In genomic region chr13:89597354-89597753, GRCm38 (mm10) we compare ENCODE assay signal across 22 mouse cellular contexts. TPM values are rescaled to one million over a fixed set of nuclear protein-coding genes. Genes with fewer than 3 reads are reported as not detected.
"Had no signal": no experiment of that assay in that cellular context is flagged by ENCODE, and none has a peak within 500 bp of the region (broad histone marks: within the 10 kb centered on the region; RNA-seq: fewer than 3 reads in every experiment).

No protein-coding gene starts in this region.

- H3K4me3 ChIP-seq: liver, embryonic 15.5 days; lung, embryonic 15.5 days; megakaryocyte, embryonic 14.5 days; midbrain, embryonic 13.5 days; midbrain, embryonic 15.5 days; neural tube, embryonic 12.5 days had no signal

- H3K27ac ChIP-seq: liver, embryonic 15.5 days; lung, embryonic 15.5 days; macrophage; midbrain, embryonic 13.5 days; midbrain, embryonic 15.5 days; neural tube, embryonic 12.5 days had no signal

- DNase-seq: liver, postnatal 0 days; lung, adult 2 months; lung, postnatal 14 days; lung, postnatal 36 days; retina, postnatal 1 day; right cerebral cortex, adult 18-20 months; right cerebral cortex, postnatal 14 days; right cerebral cortex, postnatal 4 days; spleen, adult 18-20 months; thymus, adult 18-20 months; thymus, postnatal 14 days; thymus, postnatal 36 days had no signal

RNA-seq across cellular contexts. Expression of gene Hapln1, which starts 57.8 kb away (rescaled TPM):
- total RNA-seq: megakaryocyte progenitor cell, adult 5-6 weeks; monocyte, adult 5-6 weeks; neutrophil, adult 5-6 weeks had no signal
